Mouse (Mus musculus) cerebellum, postnatal 25 days (tissue): ENCODE measurements around the gene H2-Eb1.
"Not testable (repeated sequence)": the region's sequence is repeated elsewhere in the genome, so short reads cannot be mapped to it uniquely, and the experiment has no call there.

Source experiments
- DNase-seq, 2 experiments: peaks; one replicate each; pipeline ENCODE4 v3.0.0; 2021; ENCODE audit warnings: mixed read lengths in 2 of 2

H2-Eb1 gene

GRCm38 (mm10) chr17:34292570-34292969 is 13.1 kb upstream of the H2-Eb1 start:
- DNase-seq, result no peak

- no peak for DNase-seq
Measured at GRCm38 (mm10) chr17:34293533-34293932, 12.1 kb upstream of the H2-Eb1 start.

- DNase-seq, result no peak
Measured at GRCm38 (mm10) chr17:34294249-34294648, 11.4 kb upstream of the H2-Eb1 start.

- no peak for DNase-seq
Measured at GRCm38 (mm10) chr17:34295307-34295706, 10.4 kb upstream of the H2-Eb1 start.

GRCm38 (mm10) chr17:34295891-34296794 is 9.5 kb upstream of the H2-Eb1 start:
- DNase-seq, result peak; percentile 31

GRCm38 (mm10) chr17:34299356-34299755 is 6.3 kb upstream of the H2-Eb1 start:
- DNase-seq, result no peak

- no peak for DNase-seq
Measured at GRCm38 (mm10) chr17:34300071-34300470, 5.6 kb upstream of the H2-Eb1 start.

- no peak for DNase-seq
Measured at GRCm38 (mm10) chr17:34300691-34301566, 4.7 kb upstream of the H2-Eb1 start.

- DNase-seq, result no peak
Measured at GRCm38 (mm10) chr17:34301670-34302190, 3.9 kb upstream of the H2-Eb1 start.

- DNase-seq, result no peak
Measured at GRCm38 (mm10) chr17:34303789-34304188, 1.9 kb upstream of the H2-Eb1 start.

- DNase-seq, result peak; percentile 25 to 48
Measured at GRCm38 (mm10) chr17:34304751-34305150, 916 bp upstream of the H2-Eb1 start.

- DNase-seq, result no peak
Measured at GRCm38 (mm10) chr17:34306407-34306806, 740 bp downstream of the H2-Eb1 start.

- no peak for DNase-seq
Measured at GRCm38 (mm10) chr17:34307216-34307615, 1.5 kb downstream of the H2-Eb1 start.

GRCm38 (mm10) chr17:34308161-34308560 is 2.5 kb downstream of the H2-Eb1 start:
- no peak for DNase-seq

GRCm38 (mm10) chr17:34309225-34309624 is 3.6 kb downstream of the H2-Eb1 start:
- no peak for DNase-seq

- DNase-seq, result peak; percentile 75 to 83
Measured at GRCm38 (mm10) chr17:34309683-34310385, 4.2 kb downstream of the H2-Eb1 start.

GRCm38 (mm10) chr17:34310526-34310925 is 4.9 kb downstream of the H2-Eb1 start:
- DNase-seq, result not testable (repeated sequence)

- DNase-seq, result no peak
Measured at GRCm38 (mm10) chr17:34312185-34312584, 6.5 kb downstream of the H2-Eb1 start.

GRCm38 (mm10) chr17:34313393-34313792 is 7.7 kb downstream of the H2-Eb1 start:
- DNase-seq, result peak; percentile 76 to 86

- DNase-seq, result no peak
Measured at GRCm38 (mm10) chr17:34314286-34314685, 8.6 kb downstream of the H2-Eb1 start.

- no peak for DNase-seq
Measured at GRCm38 (mm10) chr17:34315512-34315911, 9.8 kb downstream of the H2-Eb1 start.

- DNase-seq, result no peak
Measured at GRCm38 (mm10) chr17:34316697-34317096, 11.0 kb downstream of the H2-Eb1 start.

GRCm38 (mm10) chr17:34317275-34317674 is 11.6 kb downstream of the H2-Eb1 start:
- no peak for DNase-seq
